Mouse (Mus musculus) ES-Bruce4 (cell line): ENCODE data around the gene Sars. TPM values are rescaled to one million over a fixed set of nuclear protein-coding genes. Genes with fewer than 3 reads are reported as not detected.

Experiments used
- H3K27ac ChIP-seq: 2 replicates; pipeline ENCODE4 v1.5.1; 2012; ENCODE audit warnings: low read length, inconsistent platforms; ENCODE audit not compliant: insufficient read depth
- H3K27me3 ChIP-seq: 2 replicates; pipeline ENCODE4 v1.6.1; 2012; ENCODE audit warnings: mild to moderate bottlenecking, low read length, inconsistent platforms; ENCODE audit not compliant: control insufficient read depth, poor library complexity, insufficient read depth, severe bottlenecking
- H3K36me3 ChIP-seq: 2 replicates; pipeline ENCODE4 v1.6.1; 2012; ENCODE audit warnings: inconsistent platforms, mild to moderate bottlenecking, low read length, moderate library complexity; ENCODE audit not compliant: control insufficient read depth, poor library complexity, insufficient read depth, severe bottlenecking
- H3K4me1 ChIP-seq: one replicate; pipeline ENCODE4 v1.8.1; 2011; ENCODE audit warnings: low read length; ENCODE audit not compliant: control insufficient read depth, insufficient read depth
- H3K4me3 ChIP-seq: 2 replicates; pipeline ENCODE4 v1.5.1; 2011; ENCODE audit warnings: low read depth, mild to moderate bottlenecking, low read length
- H3K9ac ChIP-seq: 2 replicates; pipeline ENCODE4 v1.6.1; 2012; ENCODE audit warnings: low read depth, mild to moderate bottlenecking, inconsistent platforms; ENCODE audit not compliant: poor library complexity, severe bottlenecking
- H3K9me3 ChIP-seq: replicated peaks from 2 replicates; pipeline ENCODE4 v1.6.1; 2012; ENCODE audit warnings: mild to moderate bottlenecking, low read length, inconsistent platforms; ENCODE audit not compliant: control insufficient read depth, poor library complexity, insufficient read depth, severe bottlenecking
- CTCF ChIP-seq: IDR thresholded peaks from one replicate; pipeline ENCODE4 v1.8.1; 2011; ENCODE audit warnings: low read depth, low read length
- EP300 ChIP-seq: IDR thresholded peaks from 2 replicates; pipeline ENCODE4 v1.6.1; 2011; ENCODE audit warnings: low read depth, low read length; ENCODE audit not compliant: insufficient read depth
- POLR2A ChIP-seq: IDR thresholded peaks from one replicate; pipeline ENCODE4 v1.8.1; 2011; ENCODE audit warnings: low read length; ENCODE audit not compliant: insufficient read depth
- polyA plus RNA-seq: library from polyadenylated mRNA; stranded (reverse); fragments of >200 nt; gene quantifications from 2 replicates; pipeline ENCODE4 v1.2.4, GENCODE M21; 2011; ENCODE audit warnings: low read depth; ENCODE audit not compliant: missing spikeins, insufficient read depth, insufficient read length

The Sars gene
- polyA plus RNA-seq, 1 experiment, result 273 TPM

DNA sequence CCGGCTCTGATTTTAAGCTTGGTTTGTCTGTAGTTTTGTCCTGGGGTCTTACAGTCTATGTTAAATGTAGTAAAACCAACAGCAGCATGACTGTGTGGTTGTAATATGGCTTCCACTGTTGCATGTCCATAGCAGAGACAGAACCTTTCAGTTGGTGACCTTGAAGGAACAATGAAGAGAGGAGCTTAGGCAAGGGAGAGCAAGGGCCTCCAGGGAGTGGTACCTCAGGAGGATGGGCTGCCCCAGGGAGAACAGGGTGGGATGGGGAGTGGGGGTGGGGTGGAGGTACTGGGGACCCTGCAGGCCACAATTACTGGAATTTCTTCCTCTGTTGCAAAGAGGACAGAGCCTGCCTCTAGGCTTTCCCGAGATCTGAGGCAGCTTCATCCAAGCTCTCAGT lies 7.0 kb upstream of the Sars start:
- Histone ChIP-seq H3K27ac (0 out of 2 replicates have a peak overlapping the region, but pooled peaks have one; percentile 37), H3K9me3 (no peaks in the 10 kb centered on the region), H3K4me3 (no peak overlapping the region), H3K36me3 (no peaks in the 10 kb centered on the region), H3K9ac (no peak overlapping the region), H3K4me1 (peaks cover 3% of the 10 kb centered on the region), H3K27me3 (no peaks in the 10 kb centered on the region)
- no peak for TF ChIP-seq CTCF
- TF ChIP-seq POLR2A, result no peak
- peak; percentile 69 for TF ChIP-seq EP300

DNA sequence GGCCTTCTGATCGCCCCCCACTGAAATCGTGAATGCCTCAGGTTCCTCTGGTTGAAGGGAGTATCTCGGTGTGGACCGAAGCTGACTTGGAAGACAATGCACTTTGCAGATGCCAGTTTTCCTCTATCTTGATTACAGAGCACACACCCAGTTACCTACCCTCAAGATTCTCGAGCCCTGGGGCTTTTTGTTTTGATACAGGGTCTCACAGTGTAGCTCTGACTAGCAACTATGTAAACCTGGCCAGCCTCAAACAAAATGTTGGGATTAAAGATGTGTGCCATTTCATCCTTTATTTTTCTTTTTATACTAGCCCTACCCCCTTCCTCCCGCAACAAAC lies 327 bp upstream of the Sars start:
- H3K4me3 ChIP-seq, result peak overlapping the region; percentile 61
- H3K36me3 ChIP-seq, result peaks cover 19% of the 10 kb centered on the region
- no peak overlapping the region for H3K9ac ChIP-seq
- peaks cover 2% of the 10 kb centered on the region for H3K4me1 ChIP-seq
- no peaks in the 10 kb centered on the region for H3K27me3 ChIP-seq
- H3K9me3 ChIP-seq, result no peaks in the 10 kb centered on the region
- H3K27ac ChIP-seq, result peak overlapping the region; percentile 87
- no peak for TF ChIP-seq CTCF
- TF ChIP-seq POLR2A, result peak; percentile 3
- TF ChIP-seq EP300, result no peak

DNA sequence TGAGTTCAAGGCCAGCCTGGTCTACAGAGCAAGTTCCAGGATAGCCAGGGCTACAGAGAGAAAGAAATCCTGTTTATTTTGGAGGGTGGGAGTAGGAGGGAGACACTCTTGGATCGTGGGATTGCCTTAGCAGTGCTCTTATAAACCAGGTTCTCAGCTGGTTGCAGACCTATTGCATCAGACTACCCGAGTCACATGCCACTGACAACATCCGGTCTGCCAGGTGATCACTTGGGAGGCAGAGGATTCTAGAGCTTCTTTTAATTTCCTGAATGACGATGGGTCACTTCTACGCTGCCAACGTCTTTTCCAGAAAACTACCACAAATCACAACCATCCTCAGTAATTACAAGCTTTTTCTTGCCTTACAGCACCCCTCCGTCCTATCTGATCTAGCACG lies 980 bp downstream of the Sars start:
- Histone ChIP-seq H3K27ac (peak overlapping the region; percentile 86), H3K4me1 (peaks cover 2% of the 10 kb centered on the region), H3K9ac (peak overlapping the region; percentile 83), H3K36me3 (peaks cover 20% of the 10 kb centered on the region), H3K27me3 (no peaks in the 10 kb centered on the region), H3K9me3 (no peaks in the 10 kb centered on the region), H3K4me3 (peak overlapping the region; percentile 95)
- TF ChIP-seq EP300 (peak; percentile 68; the same call in 1 of the 2 replicates), POLR2A (peak; percentile 17), CTCF (no peak)

DNA sequence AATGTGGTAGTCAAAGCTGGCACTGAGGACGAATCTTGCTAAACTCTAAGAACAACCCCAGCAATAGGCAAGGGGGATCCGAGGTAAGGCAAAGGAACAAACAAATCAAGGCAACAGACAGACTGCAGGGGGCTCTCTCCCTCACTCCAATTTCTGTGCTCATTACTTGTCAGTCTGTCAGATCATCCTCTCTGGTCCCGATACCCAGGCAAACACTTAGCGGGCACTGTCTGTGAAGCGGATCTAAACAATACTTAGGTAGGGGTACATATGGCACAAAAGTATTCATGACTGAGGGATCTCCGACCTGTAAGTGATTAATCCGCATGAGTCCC lies 8.7 kb downstream of the Sars start:
- Histone ChIP-seq H3K4me3 (no peak overlapping the region), H3K4me1 (peaks cover under 1% of the 10 kb centered on the region), H3K36me3 (peaks cover 56% of the 10 kb centered on the region), H3K9ac (no peak overlapping the region), H3K27me3 (no peaks in the 10 kb centered on the region), H3K9me3 (no peaks in the 10 kb centered on the region), H3K27ac (no peak overlapping the region)
- TF ChIP-seq CTCF (no peak), EP300 (no peak), POLR2A (no peak)

DNA sequence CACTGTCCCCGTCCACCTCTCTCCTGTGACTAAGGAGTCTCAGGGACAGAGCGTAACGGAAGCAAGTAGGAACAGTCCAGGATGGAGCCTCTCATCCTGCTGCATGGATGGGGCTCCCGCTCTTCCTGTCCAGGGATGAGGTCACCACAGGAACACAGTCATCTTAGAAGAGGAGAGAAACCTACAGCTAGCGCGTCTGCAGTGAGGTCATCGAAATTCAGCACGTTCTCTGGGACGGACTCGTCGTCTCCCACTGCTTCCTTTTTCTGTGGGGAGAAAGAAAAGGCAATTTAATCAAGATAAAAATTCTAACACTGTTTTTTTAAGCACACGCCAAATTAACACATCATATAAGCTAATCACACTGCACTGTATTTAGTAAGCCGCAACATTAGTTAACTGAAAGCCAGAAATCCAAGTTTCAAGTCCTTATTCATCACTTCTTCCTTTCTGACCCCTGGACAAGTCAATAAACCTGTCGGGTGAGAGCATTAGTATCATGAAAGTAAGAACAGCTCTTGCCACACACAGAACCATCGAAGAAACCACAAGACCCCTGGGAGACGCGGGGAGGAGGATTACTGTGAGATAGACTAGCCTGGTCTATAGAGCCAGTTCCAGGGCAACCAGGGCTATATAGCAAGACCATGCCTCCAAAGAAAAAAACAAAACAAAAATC lies 9.2 kb downstream of the Sars start:
- Histone ChIP-seq H3K4me3 (no peak overlapping the region), H3K36me3 (peaks cover 60% of the 10 kb centered on the region), H3K9me3 (no peaks in the 10 kb centered on the region), H3K9ac (no peak overlapping the region), H3K27ac (no peak overlapping the region), H3K4me1 (no peaks in the 10 kb centered on the region), H3K27me3 (no peaks in the 10 kb centered on the region)
- TF ChIP-seq CTCF (no peak), POLR2A (no peak), EP300 (no peak)

DNA sequence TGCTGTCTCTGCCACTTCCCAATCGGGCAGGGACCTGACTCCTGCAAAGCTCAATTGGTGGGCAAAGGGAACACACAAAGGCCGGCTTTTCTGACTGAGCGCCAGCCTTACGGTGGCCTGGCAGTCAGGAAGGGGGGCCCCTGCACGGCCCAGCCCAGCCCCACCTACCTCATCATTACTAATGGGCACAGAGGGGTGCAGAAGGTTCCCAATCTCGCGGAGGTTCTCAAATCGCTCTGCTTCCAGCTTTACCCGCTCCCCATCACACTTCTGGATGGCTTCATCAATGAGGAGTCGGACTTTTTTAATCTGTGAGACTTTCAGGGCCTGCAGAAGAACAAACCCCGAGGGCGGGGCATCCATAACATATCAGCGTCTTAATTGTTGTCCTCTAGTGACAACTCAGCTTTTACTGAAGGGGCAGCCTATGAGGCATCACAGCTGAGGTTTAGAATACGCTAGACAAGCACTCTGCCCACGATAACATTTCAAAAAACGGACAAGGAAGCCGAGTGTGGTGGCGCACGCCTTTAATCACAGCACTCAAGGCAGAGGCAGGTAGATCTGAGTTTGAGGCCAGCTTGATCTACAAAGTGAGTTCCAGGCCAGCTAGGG lies 11.0 kb downstream of the Sars start:
- H3K36me3 ChIP-seq, result peaks cover 71% of the 10 kb centered on the region
- H3K4me3 ChIP-seq, result no peak overlapping the region
- H3K27ac ChIP-seq, result peak overlapping the region; percentile 24; the same call in 1 of the 2 replicates
- TF ChIP-seq CTCF (no peak), EP300 (no peak), POLR2A (no peak)
- H3K4me1 ChIP-seq, result no peaks in the 10 kb centered on the region
- H3K27me3 ChIP-seq, result no peaks in the 10 kb centered on the region
- H3K9me3 ChIP-seq, result no peaks in the 10 kb centered on the region
- H3K9ac ChIP-seq, result no peak overlapping the region
